Mouse (Mus musculus) testis, adult 2 months (tissue): ENCODE data around the gene Atg9b.

Experiments used
- CTCF ChIP-seq: fragments of 200-500 bp; IDR thresholded peaks from 2 replicates; pipeline ENCODE4 v1.5.1; 2012; ENCODE audit warnings: low read depth, mild to moderate bottlenecking, inconsistent platforms, low read length, moderate library complexity; ENCODE audit not compliant: control insufficient read depth, insufficient read depth, insufficient replicate concordance
- POLR2A ChIP-seq: fragments of 200-500 bp; IDR thresholded peaks from 2 replicates; pipeline ENCODE4 v1.6.1; 2012; ENCODE audit warnings: low read depth, mild to moderate bottlenecking, inconsistent platforms, low read length, moderate library complexity; ENCODE audit not compliant: control insufficient read depth

DNA sequence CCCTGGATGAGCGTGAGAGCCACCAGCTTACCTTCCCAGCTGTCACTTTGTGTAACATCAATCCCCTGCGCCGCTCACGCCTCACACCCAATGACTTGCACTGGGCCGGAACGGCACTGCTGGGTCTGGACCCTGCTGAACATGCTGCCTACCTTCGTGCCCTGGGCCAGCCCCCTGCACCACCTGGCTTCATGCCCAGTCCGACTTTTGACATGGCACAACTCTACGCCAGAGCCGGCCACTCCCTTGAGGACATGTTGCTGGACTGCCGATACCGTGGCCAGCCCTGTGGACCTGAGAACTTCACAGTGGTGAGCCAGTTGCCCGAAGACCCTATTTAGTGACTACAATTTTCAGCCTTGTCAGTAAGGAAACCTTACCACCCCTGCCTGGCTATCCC lies 22.0 kb upstream of the Atg9b start:
- no peak for TF ChIP-seq CTCF
- TF ChIP-seq POLR2A: 0 out of 2 replicates have a peak, but pooled peaks have one; percentile 20
